Mouse (Mus musculus): ENCODE measurements around the gene Pgbd1. TPM values are rescaled to one million over a fixed set of nuclear protein-coding genes. Genes with fewer than 3 reads are reported as not detected.

The Pgbd1 gene
- total RNA-seq, 2 experiments from 2014 or later = 0.90 to 0.95 TPM

DNA sequence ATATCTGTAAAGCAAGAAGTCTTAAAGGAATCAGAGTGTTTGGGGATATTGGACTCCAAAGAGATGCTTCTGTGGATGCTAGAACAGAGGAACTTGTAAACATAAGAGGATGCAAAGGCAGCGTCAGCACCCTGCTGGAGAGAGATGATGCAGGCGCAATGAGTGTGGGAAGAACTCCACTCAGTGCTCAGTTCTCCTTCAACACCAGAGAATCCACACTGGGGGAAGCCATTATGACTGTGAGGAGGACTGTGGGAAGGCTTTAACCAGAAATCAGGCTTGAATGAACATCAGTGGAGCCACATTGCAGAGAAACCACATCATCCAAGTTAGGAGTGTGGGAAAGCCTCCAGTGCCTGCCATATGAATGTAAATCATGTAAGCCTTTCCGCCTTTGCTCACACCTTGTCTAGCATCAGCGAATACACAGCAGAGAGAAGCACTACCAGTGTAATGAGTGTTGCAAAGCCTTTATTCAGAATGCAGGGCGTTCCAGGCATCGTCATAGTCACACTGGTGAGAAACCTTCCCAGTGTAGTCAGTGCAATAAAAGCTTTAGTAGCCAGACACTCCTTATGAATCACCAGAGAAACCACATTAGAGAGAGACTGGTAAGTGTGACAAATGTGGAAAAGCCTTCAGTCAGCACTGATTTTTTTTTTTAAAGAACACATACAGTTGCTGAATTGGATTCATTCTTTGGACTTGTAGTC, 23.4 kb downstream of the Pgbd1 start:
- DNase-seq (ENCODE audit: low spot score in 2 of 2) = no peak

DNA sequence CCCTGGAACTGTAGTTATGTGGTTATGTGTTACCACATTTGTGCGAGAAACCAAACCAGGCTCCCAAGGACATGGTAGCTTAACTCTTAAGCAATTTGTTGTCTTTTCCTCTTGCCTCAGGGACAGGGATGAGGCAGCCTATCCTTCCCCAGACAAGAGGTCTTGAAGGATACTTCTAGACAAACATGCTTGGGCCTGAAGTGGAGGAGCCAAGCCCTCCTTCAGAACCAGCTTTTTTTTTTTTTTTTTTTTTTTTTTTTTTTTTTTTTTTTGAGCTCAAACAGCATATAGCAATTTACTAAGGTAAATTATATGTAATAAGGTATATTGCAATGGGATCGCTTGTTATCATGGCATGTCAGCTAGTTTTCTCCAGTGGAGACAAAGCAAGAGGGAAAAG, 25.1 kb downstream of the Pgbd1 start:
- DNase-seq (ENCODE audit: low spot score in 2 of 2) = no peak

DNA sequence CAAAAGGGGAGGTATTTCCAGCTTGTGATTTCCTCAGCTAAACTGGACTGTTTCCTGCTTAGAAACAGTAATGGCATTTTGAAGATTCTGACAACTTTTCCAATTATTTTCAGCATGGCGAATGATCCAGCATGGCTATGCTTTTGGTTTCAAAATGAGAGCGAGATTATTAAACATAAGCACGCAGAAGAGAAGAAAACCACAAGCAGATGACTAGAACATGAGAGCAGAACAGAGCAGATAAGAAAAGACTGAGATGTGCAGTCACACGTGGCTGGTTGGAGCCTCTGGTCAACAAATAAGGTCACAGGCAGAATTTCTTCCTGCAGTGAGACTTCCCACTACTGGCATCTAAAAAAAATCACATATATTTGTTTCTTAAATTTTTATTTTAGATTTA, 25.6 kb downstream of the Pgbd1 start:
- no peak for DNase-seq (ENCODE audit: low spot score in 2 of 2)

DNA sequence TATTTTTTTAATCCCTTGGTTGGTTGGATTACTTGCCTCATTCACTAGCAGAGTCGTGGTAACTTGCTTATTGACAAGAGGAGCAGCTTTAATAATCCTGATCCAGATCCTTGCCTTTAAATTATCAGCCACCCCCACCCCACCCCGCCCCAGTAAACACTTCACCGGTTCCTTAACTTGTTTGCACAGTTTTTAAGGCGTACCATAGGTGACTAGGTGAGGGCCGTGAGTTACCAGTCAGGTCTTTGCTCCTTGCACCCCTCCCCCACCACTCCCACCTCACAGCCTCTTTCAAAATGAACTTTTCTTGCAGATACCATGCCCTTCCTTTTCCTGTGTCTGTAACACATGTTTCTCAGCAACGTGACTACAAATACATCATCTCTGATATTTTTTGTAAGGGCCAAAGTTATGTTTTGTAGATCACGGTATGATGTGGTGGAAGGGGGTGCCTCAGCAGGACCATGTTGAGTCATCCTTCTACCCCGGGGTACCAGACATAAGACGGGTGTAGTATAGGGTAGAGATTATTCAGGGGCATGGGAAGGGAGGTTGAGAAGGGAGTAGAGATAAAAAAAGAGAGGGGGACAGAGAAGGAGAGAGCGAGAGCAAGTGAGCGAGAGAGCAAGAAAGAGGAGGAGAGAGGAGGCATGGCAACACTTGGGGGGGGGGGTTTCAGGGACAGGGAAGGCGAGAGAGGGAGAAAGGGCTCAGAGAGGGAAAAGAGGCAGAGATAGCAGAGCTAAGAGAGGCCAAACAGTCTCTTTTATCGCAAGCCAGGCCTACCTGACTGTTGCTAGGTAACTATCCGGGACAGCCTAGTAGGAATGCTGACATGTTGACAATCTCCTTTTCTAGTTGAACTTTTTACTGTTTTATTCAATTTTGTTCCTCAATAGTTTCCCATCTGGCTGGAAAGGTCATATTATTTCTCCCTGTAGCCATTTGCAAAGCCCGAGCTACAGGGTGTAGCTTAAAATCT, 26.3 kb downstream of the Pgbd1 start:
- no peak for DNase-seq (ENCODE audit: low spot score in 2 of 2)

DNA sequence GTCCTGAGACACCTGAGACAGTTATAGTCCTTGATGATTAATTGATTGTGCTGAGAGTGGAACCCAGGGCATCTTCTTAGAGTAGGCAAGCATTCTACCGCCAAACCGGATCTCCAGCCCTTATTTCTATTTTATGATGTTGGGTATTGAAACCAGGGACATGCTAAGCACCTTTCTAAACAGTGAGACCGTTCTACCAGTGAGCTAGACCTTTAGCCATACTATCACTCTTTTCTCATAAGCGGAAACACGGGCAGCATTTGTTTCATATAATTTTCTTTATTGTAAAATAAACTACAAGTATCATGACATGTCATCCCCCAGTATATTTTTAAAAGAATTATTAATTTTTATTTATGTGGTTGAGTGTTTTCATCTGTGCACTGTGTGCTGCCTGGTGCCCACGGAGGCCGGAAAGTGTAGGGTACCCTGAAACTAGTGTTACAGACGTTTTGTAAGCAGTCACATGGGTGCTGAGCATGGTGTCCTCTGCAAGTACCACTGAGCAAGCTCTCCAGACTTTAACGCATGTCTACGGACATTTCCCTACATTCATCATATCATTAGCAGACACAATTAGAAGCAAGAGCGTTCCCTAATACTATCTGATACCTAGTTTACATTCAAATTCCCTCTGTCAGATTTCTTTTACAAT, 31.9 kb downstream of the Pgbd1 start:
- no peak for DNase-seq (ENCODE audit: low spot score in 2 of 2)

DNA sequence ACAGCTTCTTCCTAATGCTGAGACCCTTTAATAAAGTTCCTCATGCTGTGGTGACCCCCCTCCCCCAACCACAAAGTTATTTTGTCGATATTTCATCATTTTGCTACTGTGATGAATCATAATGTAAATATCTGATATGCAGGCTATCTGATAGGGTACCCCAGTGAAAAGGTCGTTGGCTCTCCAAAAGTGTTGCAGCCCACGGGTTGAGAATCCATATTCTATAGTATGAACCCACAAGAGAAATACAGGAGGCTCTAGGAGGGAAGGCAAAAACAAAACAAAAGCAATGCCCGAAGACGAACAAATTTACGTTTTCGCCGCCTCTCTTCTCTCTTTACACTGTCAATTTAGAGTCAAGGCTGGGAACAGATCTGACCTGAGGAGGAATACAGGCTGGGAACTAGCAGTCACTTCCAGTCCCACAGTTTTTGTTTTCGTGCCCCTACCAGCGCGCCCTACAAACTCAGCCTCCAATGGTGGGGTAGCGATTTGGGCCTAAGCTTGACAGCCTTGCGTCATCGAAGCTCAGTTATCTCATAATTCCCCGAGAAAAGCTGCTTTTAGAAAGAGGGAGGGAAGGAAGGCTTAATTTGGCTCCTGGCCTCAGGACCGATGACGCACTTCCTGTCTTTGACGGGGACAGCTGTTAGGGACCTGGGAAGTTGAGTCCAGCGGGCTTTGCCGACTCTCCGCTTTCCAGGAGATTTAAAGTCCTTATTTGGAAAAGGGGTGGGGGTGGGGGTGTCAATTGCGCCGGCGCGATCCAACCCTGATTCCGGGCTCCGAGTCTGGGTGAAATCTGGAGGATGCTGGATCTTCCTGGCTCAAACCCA, 32.7 kb downstream of the Pgbd1 start:
- peak; percentile 21 to 61 for DNase-seq (ENCODE audit: low spot score in 2 of 2)

DNA sequence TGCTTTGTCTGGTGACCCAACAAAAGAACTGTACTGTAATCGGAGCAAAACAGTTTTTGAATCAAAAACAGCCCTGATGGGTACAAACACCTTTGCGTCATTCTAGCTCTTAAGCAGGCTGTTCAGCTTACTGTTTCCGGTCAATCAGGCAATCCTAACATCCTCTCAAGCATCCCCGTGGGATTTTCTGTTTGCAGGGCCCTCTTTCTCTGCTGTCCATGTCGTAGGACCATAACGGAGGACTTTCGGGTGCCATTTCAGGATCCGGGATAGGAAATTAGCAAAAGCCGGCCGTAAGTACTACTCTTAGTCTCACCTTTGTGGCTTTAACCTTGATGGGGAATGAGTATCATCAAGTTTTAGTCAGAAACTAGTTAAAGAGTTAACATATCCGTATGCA, 33.5 kb downstream of the Pgbd1 start:
- DNase-seq (ENCODE audit: low spot score in 2 of 2) = no peak

DNA sequence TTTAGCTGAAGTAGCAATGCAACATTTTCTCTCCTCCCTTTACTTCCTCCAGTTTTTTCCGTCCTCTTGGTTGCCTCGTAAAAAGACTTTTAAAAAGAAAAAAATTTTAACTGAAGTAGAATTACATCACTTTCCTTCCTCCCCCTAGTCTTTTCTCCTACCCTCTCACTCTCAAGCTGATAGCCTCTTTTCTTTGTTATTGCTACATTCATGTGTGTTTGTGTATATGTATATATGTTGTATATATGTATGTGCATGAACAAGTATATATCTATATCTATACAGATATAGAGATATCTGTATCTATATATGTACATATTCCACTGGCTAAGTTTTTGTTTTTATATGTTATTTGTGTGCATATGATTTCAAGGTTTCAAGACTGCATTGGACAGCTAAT, 38.0 kb downstream of the Pgbd1 start:
- DNase-seq (ENCODE audit: low spot score in 2 of 2) = no peak

DNA sequence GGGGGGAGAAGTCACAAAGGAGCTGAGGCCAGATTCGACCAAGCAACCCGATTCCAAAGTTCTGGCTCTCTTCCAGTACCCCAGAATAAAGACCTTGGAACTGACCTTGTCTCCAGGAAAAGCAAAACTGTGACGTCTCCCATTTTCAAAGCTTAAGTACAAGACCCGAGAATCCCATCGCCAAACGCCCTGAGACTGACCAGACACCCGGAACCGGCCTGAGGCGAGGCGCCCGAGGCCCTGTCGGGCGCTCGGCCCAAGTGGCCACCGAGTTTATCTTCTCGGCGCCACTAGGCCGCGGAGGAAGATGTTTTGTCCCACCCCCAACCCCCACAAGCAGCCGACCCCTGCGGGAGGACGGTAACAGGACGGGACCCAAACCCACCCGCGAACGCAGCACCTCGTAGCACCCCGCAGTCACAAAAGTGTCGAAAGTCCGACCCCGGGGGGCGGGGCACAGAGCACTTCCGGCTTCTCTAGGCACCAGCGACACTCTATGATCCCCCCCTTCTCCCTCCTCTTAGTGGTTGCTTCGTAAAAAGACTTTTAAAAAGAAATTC, 38.5 kb downstream of the Pgbd1 start, which contains the start of gene Zkscan3:
TSS of gene Zkscan3 (minus strand) at position 469 of the 560 bp plus-strand sequence.
- DNase-seq (ENCODE audit: low spot score in 2 of 2) = peak; percentile 59 to 69

DNA sequence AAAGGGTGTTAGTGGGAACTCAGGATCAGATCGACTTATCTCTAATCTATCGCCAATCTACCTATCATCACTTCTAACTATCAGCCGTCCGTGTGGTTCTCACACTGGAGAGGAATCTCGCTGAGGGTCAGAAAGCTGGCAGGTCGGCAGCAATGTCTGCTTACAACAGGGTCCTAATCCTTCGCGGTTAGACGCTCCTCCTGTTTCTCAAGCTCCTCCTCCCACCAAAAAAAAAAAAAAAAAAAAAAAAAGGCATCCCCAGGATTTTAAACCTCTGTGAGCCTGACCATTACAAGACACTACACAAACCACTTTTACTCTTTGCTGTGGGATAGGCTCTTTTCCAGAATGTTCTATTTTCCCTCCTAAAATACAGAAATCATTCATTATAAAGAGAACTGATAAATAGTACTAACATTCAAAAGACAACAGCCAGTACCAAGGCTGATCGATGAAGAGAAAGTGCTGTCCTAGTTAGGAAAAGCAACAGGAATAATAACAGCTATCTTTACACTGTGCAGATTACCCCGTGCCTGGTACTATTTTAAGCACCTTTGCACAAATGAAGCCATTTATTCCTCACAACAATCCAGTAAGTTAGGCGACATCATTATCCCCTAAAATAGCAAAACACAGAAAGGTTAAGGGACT, 39.1 kb downstream of the Pgbd1 start:
- DNase-seq (ENCODE audit: low spot score in 2 of 2) = no peak

DNA sequence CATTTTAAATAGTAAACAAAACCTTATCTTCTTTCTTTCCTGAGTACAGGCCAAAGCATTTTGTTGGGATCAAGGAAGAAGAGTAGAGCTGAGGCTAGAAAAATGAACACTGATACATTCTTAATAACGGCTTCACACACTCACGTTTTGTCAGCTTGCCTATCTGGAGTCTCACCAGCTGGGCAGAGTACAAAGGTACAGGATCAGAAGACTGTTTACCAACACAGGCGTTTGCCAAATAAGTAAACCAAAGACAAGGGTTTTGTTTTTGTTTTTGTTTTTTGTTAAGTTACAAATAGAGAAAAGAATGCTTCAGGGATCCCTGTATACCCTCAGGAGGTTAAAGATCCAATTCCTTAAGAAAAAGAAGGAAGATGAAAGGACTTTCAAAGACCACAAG, 39.7 kb downstream of the Pgbd1 start:
- DNase-seq (ENCODE audit: low spot score in 2 of 2) = no peak

DNA sequence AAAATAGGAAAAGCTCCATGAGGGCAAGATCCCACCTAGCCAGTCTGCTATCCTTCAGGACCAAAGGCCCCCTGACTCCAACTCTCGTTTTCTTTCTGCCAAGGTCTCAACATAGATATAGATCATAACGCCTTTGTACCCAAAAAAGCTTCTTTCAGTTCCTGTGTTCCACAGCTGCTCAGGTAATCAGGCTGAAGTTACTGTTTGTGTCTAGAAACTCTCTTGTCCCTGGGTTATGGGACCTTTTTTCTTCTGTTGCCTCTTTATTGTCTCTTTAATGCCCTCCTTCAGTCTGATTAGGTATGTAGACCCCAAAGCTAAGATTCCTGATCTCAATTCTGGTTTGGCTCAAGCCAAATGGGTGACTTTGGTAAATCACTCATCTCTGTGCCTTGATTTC, 43.4 kb downstream of the Pgbd1 start:
- no peak for DNase-seq (ENCODE audit: low spot score in 2 of 2)

DNA sequence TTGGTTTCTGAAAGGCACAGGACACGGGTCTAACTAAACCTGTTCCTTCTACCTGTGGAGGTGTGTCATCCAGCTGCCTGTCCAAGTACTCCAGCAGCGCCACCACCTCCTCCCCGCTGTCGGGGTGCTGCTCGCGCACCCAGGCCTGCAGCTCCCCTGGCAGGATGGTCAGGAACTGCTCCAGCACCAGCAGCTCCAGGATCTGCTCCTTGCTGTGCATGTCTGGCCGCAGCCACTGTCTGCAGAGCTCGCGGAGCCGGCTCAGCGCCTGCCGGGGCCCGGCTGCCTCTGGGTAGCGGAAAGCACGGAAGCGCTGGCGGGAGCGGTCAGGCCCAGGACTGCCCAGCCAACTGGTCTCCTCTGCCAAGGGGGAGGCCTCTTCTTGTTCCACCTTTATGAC, 44.8 kb downstream of the Pgbd1 start:
- DNase-seq (ENCODE audit: low spot score in 2 of 2) = peak in 1 of 2 experiments; percentile 16

DNA sequence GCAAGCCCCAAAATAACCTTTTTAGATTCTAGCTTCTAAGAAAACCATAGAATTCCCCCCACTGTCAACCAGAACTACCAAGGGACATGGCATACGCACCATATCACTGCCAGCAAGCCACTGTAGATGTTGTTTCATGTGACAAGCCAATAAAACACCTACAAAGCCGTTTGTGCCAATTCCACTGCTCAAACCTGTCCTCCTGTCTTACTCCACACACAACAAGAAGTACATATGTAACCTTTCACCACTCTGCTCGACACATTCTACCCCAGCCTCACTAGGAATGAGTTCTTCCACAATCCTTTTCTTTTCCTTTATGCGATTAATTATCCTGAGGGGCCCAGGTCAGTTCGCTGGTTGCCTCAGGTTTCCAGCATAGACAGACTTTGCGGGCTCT, 45.2 kb downstream of the Pgbd1 start:
- DNase-seq (ENCODE audit: low spot score in 2 of 2) = no peak

DNA sequence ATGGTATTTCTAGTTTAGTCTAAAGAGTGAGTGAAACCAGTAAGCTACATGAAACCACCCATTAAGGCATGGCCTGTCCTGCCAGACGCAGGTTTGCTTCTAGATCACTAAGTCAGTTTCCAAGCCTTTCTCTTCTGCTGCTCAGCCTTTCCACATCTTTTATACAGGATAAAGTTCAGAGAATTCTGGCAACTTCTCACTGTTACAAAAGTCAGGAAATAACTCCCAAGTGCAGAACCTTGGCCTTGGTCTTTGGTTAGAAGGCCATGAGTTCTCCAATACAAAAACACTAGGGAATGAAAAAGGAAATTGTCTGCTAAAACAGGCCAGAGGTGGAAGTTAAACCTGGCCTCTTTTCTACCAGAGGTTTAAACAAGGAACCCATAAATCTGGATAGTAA, 45.6 kb downstream of the Pgbd1 start:
- DNase-seq (ENCODE audit: low spot score in 2 of 2) = no peak

DNA sequence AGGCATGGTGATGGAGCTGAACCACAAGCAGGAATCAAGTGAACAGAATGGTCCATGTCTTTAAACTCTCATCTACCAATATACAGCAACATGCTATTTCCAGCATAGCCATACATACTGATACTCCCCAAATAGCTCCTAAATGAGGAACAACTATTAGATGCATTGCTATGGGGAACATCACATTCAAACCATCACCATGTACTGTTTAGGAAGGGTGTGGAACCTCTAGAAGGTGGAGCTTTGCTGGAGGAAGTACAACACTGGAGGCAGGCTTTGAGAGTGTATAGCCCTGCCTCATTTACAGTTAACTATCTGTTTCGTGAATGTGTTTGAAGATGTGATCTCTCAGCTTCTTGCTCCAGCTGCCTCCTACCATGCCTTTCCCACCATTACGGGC, 63.1 kb downstream of the Pgbd1 start:
- no peak for DNase-seq (ENCODE audit: low spot score in 2 of 2)

DNA sequence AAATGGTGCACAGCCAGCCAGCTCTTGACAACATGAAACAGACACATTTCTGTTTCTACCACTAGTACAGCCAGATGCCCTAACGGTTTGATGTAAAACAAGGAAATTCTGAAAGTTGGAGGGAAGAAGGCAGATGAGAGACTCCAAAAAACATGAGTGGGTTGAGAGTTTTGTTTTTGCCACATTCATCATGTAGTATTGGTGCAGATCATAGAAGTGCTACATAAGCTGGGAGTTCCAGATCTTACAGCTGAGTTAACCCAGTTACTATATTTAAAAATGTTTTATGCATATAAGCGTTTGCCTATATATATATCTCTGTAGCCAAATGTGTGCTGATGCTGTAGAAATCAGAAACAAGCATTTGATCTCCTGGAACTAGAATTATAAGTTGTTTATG, 68.2 kb downstream of the Pgbd1 start:
- no peak for DNase-seq (ENCODE audit: low spot score in 2 of 2)
